Mouse (Mus musculus): ENCODE data around the gene Hdac2. TPM values are rescaled to one million over a fixed set of nuclear protein-coding genes. Genes with fewer than 3 reads are reported as not detected.

Hdac2 gene
- total RNA-seq (2021), result 10 to 100 TPM; 47.8 to 50.0 TPM
- long read RNA-seq, experiment 1, transcript Hdac2-201 (14 exons, 2,005 nt), result major isoform, 64 of 74 reads
- long read RNA-seq, experiment 1, partial matches to known transcripts, result 0 of 74 reads
- long read RNA-seq, experiment 1, other reads (novel, unspliced or antisense), result 9 of 74 reads
- long read RNA-seq, experiment 2, transcript Hdac2-201 (14 exons, 2,005 nt), result major isoform, 60 of 69 reads
- long read RNA-seq, experiment 2, partial matches to known transcripts, result 3 of 69 reads
- long read RNA-seq, experiment 2, other reads (novel, unspliced or antisense), result 6 of 69 reads

GRCm38 (mm10) chr10:36974086-36974675, at the start of gene Hdac2:
Gene Hdac2, plus strand, starts transcription at chr10:36974544.
- DNase-seq (ENCODE audit: low spot score), result peak; percentile 86

GRCm38 (mm10) chr10:36928212-36928611, 46.1 kb upstream of the Hdac2 start:
- no peak for DNase-seq (ENCODE audit: low spot score)

GRCm38 (mm10) chr10:36935863-36936262, 38.5 kb upstream of the Hdac2 start:
- no peak for DNase-seq (ENCODE audit: low spot score)

DNA sequence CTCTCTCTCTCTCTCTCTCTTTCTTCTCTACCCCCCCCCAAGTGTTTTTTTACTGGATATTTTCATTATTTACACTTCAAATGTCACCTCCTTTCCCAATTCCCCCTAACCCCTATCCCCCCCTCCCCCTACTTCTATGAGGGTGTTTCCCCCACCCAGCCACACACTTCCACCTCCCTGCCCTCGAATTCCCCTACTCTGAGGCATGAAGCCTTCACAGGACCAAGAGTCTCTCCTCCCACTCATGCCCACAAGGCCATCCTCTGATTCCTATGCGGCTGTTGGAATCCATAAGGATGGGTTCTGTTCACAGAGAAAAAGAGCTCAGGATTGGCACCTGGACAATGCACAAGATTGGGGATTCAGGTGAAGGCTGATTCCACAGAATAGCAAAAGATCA, 38.1 kb upstream of the Hdac2 start:
- no peak for DNase-seq (ENCODE audit: low spot score)

DNA sequence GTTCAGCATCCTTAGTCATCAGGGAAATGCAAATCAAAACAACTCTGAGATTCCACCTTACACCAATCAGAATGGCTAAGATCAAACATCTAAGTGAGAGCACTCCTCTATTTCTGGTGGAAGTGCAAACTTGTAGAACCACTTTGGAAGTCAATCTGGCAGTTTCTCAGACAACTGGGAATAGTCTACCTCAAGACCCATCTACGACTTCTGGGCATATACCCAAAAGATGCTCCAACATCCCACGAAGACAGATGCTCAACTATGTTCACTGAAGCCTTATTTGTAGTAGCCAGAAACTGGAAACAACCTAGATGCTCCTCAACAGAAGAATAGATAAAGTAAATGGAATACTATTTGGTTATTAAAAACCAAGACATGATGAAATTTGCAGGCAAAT, 22.6 kb upstream of the Hdac2 start:
- DNase-seq (ENCODE audit: low spot score), result no peak

GRCm38 (mm10) chr10:36952622-36953021, 21.7 kb upstream of the Hdac2 start:
- DNase-seq (ENCODE audit: low spot score), result no peak

GRCm38 (mm10) chr10:36959563-36960110, 14.7 kb upstream of the Hdac2 start:
- no peak for DNase-seq (ENCODE audit: low spot score)

DNA sequence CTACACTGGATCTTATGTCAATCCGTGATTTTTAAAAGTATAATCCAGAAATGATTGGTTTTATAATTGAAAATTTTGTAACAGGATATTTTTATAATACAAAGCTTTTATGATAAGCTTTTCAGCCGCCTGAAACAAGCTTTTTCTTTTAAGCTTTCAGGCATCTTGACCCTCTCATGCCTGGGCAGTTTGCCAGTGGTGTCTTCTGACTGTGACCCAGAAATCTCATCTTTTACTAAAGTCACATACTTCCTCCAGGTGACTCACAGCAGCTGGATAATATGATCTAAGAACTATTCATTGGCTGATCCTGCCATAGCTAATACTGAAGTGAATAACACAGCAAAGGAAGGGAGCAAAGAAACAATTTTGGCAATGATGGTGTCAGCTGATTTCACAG, 9.9 kb upstream of the Hdac2 start:
- DNase-seq (ENCODE audit: low spot score), result no peak

GRCm38 (mm10) chr10:36974676-36975520, 554 bp downstream of the Hdac2 start:
- DNase-seq (ENCODE audit: low spot score), result no peak

- DNase-seq (ENCODE audit: low spot score), result no peak
Observed at GRCm38 (mm10) chr10:36981866-36982265, 7.5 kb downstream of the Hdac2 start.

DNA sequence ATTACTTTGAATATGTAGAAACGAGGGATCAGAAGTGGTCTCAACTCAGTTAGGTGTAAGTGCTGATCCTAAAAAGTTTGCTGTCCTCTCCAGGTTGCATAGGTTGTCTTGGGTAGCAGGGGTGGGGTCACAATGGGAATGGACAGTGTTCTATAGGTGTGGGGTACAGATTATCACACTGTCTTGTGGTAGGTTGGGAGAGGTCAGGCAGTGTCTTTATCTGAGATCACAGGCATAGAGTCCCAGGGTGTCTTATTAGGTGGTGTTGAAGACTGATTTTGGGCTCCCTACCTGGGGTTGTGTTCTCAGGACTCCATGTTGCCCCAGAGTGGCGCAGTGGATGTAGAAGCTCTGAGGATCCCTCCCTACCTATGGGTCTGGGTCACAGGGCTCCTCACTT, 17.8 kb downstream of the Hdac2 start:
- no peak for DNase-seq (ENCODE audit: low spot score)

DNA sequence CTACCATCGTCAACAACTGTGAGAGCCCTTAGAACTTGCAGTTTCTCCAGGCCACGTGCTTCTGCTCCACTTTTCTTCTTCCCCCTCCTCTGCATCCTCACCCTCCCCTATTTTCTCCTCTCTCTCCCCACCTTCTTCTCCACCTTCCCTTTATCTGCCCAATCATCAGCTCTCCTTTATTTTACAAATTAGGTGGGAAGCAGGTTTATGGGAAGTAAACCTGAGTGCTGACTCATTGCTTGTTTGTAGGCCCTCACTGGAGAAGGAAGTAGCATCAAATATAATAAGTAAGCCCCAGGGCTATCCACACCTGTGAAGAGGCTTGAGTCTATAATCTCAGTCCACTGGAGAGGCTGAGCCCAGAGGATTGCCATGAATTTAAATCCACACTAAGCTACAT, 26.5 kb downstream of the Hdac2 start:
- DNase-seq (ENCODE audit: low spot score), result no peak

DNA sequence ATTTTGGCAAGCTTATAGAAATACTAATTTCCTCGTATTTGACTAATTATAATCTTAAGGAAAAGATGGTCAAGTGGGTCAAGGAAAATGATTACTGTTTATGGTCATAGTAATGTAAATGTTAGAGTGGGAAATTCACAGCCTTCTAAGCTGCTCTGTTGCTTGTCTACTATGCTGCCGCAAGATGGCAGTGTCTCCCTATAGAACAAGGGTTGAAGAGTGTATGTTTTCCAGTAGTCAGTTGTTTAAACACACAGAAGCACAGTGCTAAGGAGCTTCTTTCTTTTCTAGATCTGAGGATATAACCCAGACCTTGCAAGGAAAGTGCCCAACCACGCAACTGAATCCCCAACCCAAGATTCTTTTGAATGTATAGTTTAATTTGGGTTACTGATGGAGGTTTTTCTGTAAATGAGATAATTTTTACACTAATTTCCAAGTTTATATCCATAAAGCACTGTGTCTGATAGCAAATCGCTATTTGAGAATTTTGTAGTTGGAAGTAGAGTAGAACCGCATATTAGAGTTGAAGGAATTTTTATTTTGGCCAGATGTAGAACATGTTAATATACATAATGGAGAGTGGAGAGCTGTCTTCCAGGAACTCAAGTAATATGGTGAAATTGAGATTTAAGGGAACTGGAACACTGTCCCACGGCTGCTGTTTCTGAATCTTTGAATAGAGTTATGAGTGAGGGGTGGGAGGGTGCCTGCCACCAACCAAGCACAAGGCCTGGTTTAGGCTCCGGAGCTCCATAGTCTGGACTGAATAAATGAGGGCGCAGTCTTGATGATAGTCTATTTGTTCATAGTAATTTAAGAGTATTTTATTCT, 40.1 kb downstream of the Hdac2 start:
- DNase-seq (ENCODE audit: low spot score), result peak; percentile 70

- no peak for DNase-seq (ENCODE audit: low spot score)
Observed at GRCm38 (mm10) chr10:37015729-37016128, 41.4 kb downstream of the Hdac2 start.

DNA sequence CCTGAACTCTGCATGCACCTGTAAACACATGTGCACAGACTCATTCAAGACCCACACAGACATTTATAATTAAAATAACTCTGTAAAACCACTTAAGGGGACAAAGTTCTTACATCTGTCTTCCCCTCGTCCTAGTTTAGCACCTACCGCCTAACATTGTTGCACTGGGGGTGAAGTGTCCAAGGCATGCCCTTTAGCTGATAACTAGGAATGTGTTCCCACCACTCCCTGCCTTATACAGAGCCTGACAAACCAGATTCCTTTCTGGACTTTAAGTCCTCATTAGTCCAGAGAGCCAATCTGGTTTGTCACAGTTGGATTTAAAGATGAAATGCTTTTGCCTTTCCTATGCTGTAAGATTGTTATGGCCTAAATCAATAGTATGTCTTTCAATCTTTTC, 41.9 kb downstream of the Hdac2 start:
- no peak for DNase-seq (ENCODE audit: low spot score)

GRCm38 (mm10) chr10:37024301-37024700, 50.0 kb downstream of the Hdac2 start:
- DNase-seq (ENCODE audit: low spot score), result no peak

DNA sequence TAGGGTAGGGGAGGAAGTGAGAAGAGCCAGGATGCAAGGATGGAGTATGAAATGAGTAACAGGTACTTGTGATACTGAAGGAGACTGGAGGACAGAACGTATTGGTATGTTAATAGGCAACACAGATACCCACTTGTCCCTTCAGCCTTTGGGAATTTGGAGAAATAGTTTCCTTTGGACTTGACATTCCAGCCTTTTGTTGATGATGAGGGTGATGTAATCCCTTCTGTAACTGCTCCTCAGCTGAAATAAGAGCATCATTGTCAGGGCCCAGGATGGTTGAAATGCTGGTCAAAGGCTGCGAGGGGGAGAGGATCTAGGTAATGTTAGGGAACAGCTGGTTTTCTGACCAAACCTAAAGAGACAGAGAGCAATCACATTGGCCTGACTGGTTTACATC, 54.3 kb downstream of the Hdac2 start:
- DNase-seq (ENCODE audit: low spot score), result no peak

GRCm38 (mm10) chr10:37035090-37035497, 60.8 kb downstream of the Hdac2 start:
- peak; percentile 60 for DNase-seq (ENCODE audit: low spot score)

DNA sequence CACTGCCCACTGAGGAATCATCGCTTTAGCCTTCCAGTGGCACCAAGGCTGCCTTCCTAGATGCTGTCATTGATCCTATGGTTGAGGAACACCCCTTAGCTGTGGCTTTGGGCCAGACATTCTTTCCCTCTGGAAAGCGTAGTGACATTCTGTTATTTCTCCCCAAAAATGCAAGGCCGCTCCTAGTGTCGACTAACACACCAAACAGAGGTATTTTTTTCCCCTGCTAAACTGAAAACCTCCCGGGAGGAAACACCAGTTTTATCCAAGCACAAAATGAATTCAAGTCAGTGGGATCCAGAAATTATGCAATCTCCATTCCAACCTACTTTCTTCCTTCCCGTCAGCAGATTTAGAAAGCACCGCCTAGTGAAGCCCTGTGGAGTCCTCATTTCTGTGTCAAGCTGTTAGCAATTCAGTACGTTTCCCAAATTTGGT, 73.3 kb downstream of the Hdac2 start:
- DNase-seq (ENCODE audit: low spot score), result peak; percentile 69

Data from gastrocnemius, adult 18-20 months (tissue).